Comparison of ENCODE assay signal across 8 mouse cellular contexts in the genomic region with DNA sequence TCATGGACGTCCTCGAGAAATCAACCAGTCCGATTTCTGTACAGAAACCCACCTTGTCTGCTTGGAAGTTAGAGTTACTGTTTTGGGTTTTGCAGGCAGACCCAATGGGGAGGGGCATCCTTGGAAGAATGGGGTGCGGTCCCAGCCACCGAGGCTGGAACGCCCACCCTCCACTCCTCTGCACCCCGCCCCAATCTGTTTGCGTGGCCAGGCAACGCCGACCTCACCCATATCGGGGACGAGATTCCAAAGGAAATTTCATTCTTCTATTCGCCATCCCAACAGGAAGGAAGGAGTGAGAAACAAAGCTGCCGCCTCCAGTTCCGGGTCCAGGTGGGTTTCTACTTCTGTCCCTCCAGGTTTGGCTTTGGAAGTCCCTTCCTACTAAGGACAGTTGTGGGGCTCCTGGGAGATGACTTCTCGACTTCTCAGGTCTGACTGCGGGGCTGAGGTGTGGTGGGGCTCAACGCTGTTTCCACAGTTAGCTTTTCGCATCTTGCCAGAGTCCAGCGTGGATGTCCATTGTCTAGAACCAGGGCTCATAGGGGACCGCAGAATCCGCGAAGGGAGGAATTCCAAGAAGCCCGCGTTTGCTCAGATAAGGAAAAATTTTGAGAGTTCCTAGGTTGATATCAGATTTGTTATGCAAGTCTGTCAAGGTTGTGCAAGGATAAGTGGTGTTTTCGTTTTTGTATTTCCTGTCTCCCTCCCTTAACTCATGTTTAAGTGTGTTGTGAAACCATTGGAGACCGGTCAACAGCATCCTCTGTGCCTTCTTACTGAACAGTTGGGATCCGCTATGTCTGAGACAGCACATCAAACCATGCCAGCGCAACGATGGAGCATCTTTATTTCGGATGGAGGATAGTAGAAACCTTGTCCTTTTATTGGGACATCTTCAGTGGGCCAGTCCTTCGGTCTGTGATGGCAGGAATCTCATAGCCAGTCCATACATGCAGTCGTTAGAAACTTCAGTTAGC. TPM values are rescaled to one million over a fixed set of nuclear protein-coding genes. Genes with fewer than 3 reads are reported as not detected.
A peak's percentile ranks its signal among the peaks of the same experiment; 100 is the strongest.
DNase-seq lines count a peak whose midpoint lies in the region; ATAC-seq and TF ChIP-seq lines count a peak whose summit lies in the region.

A gene (plus strand): TSS at position 157 of the 980 bp plus-strand sequence.
A gene (plus strand): TSS at position 230 of the 980 bp plus-strand sequence.

- peak; percentile 30 for DNase-seq in MEL (ENCODE audit: low read depth, low spot score)
- DNase-seq in adrenal gland, postnatal 25 days = peak; percentile 21
- DNase-seq in forebrain, embryonic 10.5 days (ENCODE audit: extremely low spot score, low spot score) = peak; percentile 64
- peak; percentile 72 for DNase-seq in heart, postnatal 0 days (ENCODE audit: low spot score)
- DNase-seq in layer of hippocampus, adult 8-10 months (ENCODE audit: low spot score in 2 of 2) = peak in 1 of 2 experiments; percentile 28
- DNase-seq in lung, postnatal 4 days = peak; percentile 79 to 85
- peak; percentile 77 for DNase-seq in skeletal muscle tissue, adult 2 months (ENCODE audit: low read depth, low spot score)

- no peak for TF ChIP-seq CTCF in MEL (IDR thresholded peaks at IDR 0.05 in 2 of 3, conservative IDR thresholded peaks at IDR 0.05 in 1 of 3; ENCODE audit: control insufficient read depth in 1 of 3, insufficient read depth in 1 of 3, low read depth in 2 of 3, low read length in 3 of 3, poor library complexity in 1 of 3, severe bottlenecking in 1 of 3)
- TF ChIP-seq CTCF in heart, postnatal 0 days (IDR thresholded peaks at IDR 0.05; ENCODE audit: low read depth) = no peak

- ATAC-seq in heart, postnatal 0 days (ENCODE audit: insufficient read depth, low read depth) = peak; percentile 31; the same call in 1 of the 2 replicates
- no peak for ATAC-seq in activated CD4-positive, CD25-positive, alpha-beta regulatory T cell, adult 4 months

- no peak for TF ChIP-seq RAD21 in MEL (IDR thresholded peaks at IDR 0.05; ENCODE audit: low read depth, low read length)

- H3K4me3 ChIP-seq in MEL (ENCODE audit: control insufficient read depth in 1 of 2, insufficient read depth in 1 of 2, low read depth in 2 of 2, low read length in 2 of 2) = peak within 1 kb of the TSS; percentile 71 to 74
- peak within 1 kb of the TSS; percentile 71 for H3K4me3 ChIP-seq in forebrain, embryonic 10.5 days
- peak within 1 kb of the TSS; percentile 80 for H3K4me3 ChIP-seq in heart, postnatal 0 days (ENCODE audit: low read depth, low read length)

- H3K36me3 ChIP-seq in MEL (ENCODE audit: control insufficient read depth in 1 of 2, insufficient read depth in 2 of 2, low read length in 2 of 2) = peaks cover 0 to 2% of the 10 kb centered on the region in 2 experiments; a peak in 2 of 4 replicates
- H3K36me3 ChIP-seq in forebrain, embryonic 10.5 days (replicated peaks) = no peaks in the 10 kb centered on the region
- no peaks in the 10 kb centered on the region for H3K36me3 ChIP-seq in heart, postnatal 0 days (replicated peaks; ENCODE audit: control insufficient read depth, insufficient read depth, low read length)

- H3K79me2 ChIP-seq in MEL (ENCODE audit: control insufficient read depth, insufficient read depth, low read length, poor library complexity) = no peaks in the 10 kb centered on the region

- H3K27me3 ChIP-seq in MEL (ENCODE audit: control insufficient read depth in 1 of 2, insufficient read depth in 2 of 2, low read length in 2 of 2) = no peaks in the 10 kb centered on the region
- H3K27me3 ChIP-seq in forebrain, embryonic 10.5 days (ENCODE audit: poor library complexity, severe bottlenecking) = peaks cover 10% of the 10 kb centered on the region; the same call in 1 of the 2 replicates
- no peaks in the 10 kb centered on the region for H3K27me3 ChIP-seq in heart, postnatal 0 days (ENCODE audit: control insufficient read depth, insufficient read depth, low read length)

- H3K27ac ChIP-seq in MEL (ENCODE audit: control insufficient read depth, low read depth, low read length) = 0 out of 2 replicates have a peak within 1 kb of the TSS, but pooled peaks have one; percentile 16
- peak within 1 kb of the TSS; percentile 84 for H3K27ac ChIP-seq in forebrain, embryonic 10.5 days
- H3K27ac ChIP-seq in heart, postnatal 0 days (ENCODE audit: low read depth) = peak within 1 kb of the TSS; percentile 87

- H3K4me1 ChIP-seq in MEL (ENCODE audit: control insufficient read depth in 1 of 2, insufficient read depth in 2 of 2, low read length in 2 of 2) = peaks cover 0 to 3% of the 10 kb centered on the region in 2 experiments; a peak in 1 of 4 replicates
- H3K4me1 ChIP-seq in forebrain, embryonic 10.5 days = peaks cover 4% of the 10 kb centered on the region; the same call in 1 of the 2 replicates
- no peaks in the 10 kb centered on the region for H3K4me1 ChIP-seq in heart, postnatal 0 days (ENCODE audit: control insufficient read depth, insufficient read depth)

- WGBS in forebrain, embryonic 10.5 days = 9% methylated on average over 33 of the region's 33 CpGs
- 8% methylated on average over 33 of the region's 33 CpGs for WGBS in heart, postnatal 0 days

- no peak for TF ChIP-seq POLR2A in MEL (IDR thresholded peaks at IDR 0.05; ENCODE audit: control insufficient read depth in 1 of 2, insufficient read depth in 1 of 2, low read depth in 1 of 2, low read length in 2 of 2, poor library complexity in 1 of 2)

- no peaks in the 10 kb centered on the region for H3K9me3 ChIP-seq in MEL (replicated peaks; ENCODE audit: insufficient read depth, low read length)
- H3K9me3 ChIP-seq in forebrain, embryonic 10.5 days = no peaks in the 10 kb centered on the region
- H3K9me3 ChIP-seq in heart, postnatal 0 days (replicated peaks; ENCODE audit: control insufficient read depth, low read length) = no peaks in the 10 kb centered on the region

- H3K9ac ChIP-seq in MEL (ENCODE audit: control insufficient read depth, low read depth, low read length, poor library complexity, severe bottlenecking) = peak within 1 kb of the TSS; percentile 42
- peak within 1 kb of the TSS; percentile 66 for H3K9ac ChIP-seq in heart, postnatal 0 days (replicated peaks; ENCODE audit: low read depth, low read length)

- H3K4me2 ChIP-seq in heart, postnatal 0 days (ENCODE audit: low read depth, low read length) = peak within 1 kb of the TSS; percentile 83

- TF ChIP-seq EP300 in MEL (IDR thresholded peaks at IDR 0.05; ENCODE audit: low read depth in 1 of 2, low read length in 2 of 2) = no peak
- TF ChIP-seq EP300 in heart, postnatal 0 days (IDR thresholded peaks at IDR 0.05; ENCODE audit: low read depth) = no peak

TF ChIP-seq in MEL, 35 proteins besides CTCF, POLR2A, EP300 and RAD21:
- TF ChIP-seq JUND (IDR thresholded peaks at IDR 0.05; ENCODE audit: low read depth, low read length) (no peak), ELF1 (IDR thresholded peaks at IDR 0.05; ENCODE audit: low read depth, low read length) (no peak), NELFE (IDR thresholded peaks at IDR 0.05; ENCODE audit: low read depth, low read length) (no peak), ETS1 (IDR thresholded peaks at IDR 0.05; ENCODE audit: low read depth, low read length) (no peak), MAFK (IDR thresholded peaks at IDR 0.05; ENCODE audit: borderline replicate concordance, low read depth, low read length) (no peak), POLR2AphosphoS5 (IDR thresholded peaks at IDR 0.05; ENCODE audit: borderline replicate concordance, low read depth, low read length) (no peak), MAZ (IDR thresholded peaks at IDR 0.05; ENCODE audit: low read depth, low read length) (no peak), SIN3A (IDR thresholded peaks at IDR 0.05; ENCODE audit: low read length) (no peak), SMC3 (IDR thresholded peaks at IDR 0.05; ENCODE audit: low read depth, low read length) (no peak), ZC3H11A (IDR thresholded peaks at IDR 0.05; ENCODE audit: low read depth, low read length) (no peak), POLR2AphosphoS2 (IDR thresholded peaks at IDR 0.05; ENCODE audit: low read length) (no peak), GATA1 (IDR thresholded peaks at IDR 0.05; ENCODE audit: low read depth, low read length) (no peak), KAT2A (conservative IDR thresholded peaks at IDR 0.05; ENCODE audit: low read depth, low read length) (no peak), MYC (IDR thresholded peaks at IDR 0.05; ENCODE audit: low read depth, low read length) (no peak), E2F4 (IDR thresholded peaks at IDR 0.05; ENCODE audit: borderline replicate concordance, low read depth, low read length) (no peak), BHLHE40 (IDR thresholded peaks at IDR 0.05; ENCODE audit: borderline replicate concordance, low read depth, low read length) (no peak), UBTF (IDR thresholded peaks at IDR 0.05; ENCODE audit: borderline replicate concordance, insufficient read depth, low read depth, low read length) (no peak), ZKSCAN1 (IDR thresholded peaks at IDR 0.05; ENCODE audit: low read depth, low read length) (no peak), GABPA (IDR thresholded peaks at IDR 0.05; ENCODE audit: low read depth, low read length) (no peak)

RNA-seq across cellular contexts. Expression of the first gene that starts in this region (rescaled TPM):
- total RNA-seq in MEL (2012; rRNA removed) = not detected in 2 replicates
- polyA plus RNA-seq in MEL (2012; ENCODE audit: insufficient read depth in 1 of 2, insufficient read length in 2 of 2, low read depth in 1 of 2, low replicate concordance in 2 of 2, missing spikeins in 1 of 2) = under 1 TPM in 1 of 2 experiments, not detected in 1; 0.18 TPM
- total RNA-seq in adrenal gland, postnatal 25 days (2021) = 28.7 TPM in 2 replicates
- polyA plus RNA-seq in forebrain, embryonic 10.5 days (2016; fragmentation: Nextera tagmentation; extraction: Ambion mirVana) = 6.6 and 6.8 TPM in 2 replicates
- total RNA-seq in heart, postnatal 0 days (2014; rRNA removed; ENCODE audit: low replicate concordance) = 53.3 and 58.1 TPM in 2 replicates
- polyA plus RNA-seq in heart, postnatal 0 days (2015; fragmentation: Nextera tagmentation; extraction: Ambion mirVana) = 29.1 and 32.5 TPM in 2 replicates
- 10 to 100 TPM; 14.0 to 46.9 (median 27.4) TPM for total RNA-seq in layer of hippocampus, adult 8-10 months (2022)
- polyA plus RNA-seq in activated CD4-positive, CD25-positive, alpha-beta regulatory T cell, adult 4 months (2017; shearing (Covaris generic)) = 10 to 100 TPM; 11.7 to 15.5 TPM

RNA-seq across cellular contexts. Expression of the second gene that starts in this region (rescaled TPM):
- not detected in 2 replicates for total RNA-seq in MEL (2012; rRNA removed)
- polyA plus RNA-seq in MEL (2012; ENCODE audit: insufficient read depth in 1 of 2, insufficient read length in 2 of 2, low read depth in 1 of 2, low replicate concordance in 2 of 2, missing spikeins in 1 of 2) = not detected
- total RNA-seq in adrenal gland, postnatal 25 days (2021) = 3.3 and 4.4 TPM in 2 replicates
- polyA plus RNA-seq in forebrain, embryonic 10.5 days (2016; fragmentation: Nextera tagmentation; extraction: Ambion mirVana) = 1.7 and 1.9 TPM in 2 replicates
- 9.3 TPM in 1 of 2 replicates, not detected in the other for total RNA-seq in heart, postnatal 0 days (2014; rRNA removed; ENCODE audit: low replicate concordance)
- polyA plus RNA-seq in heart, postnatal 0 days (2015; fragmentation: Nextera tagmentation; extraction: Ambion mirVana) = 2.6 and 2.9 TPM in 2 replicates
- 10 to 100 TPM in 2 of 4 experiments, 1 to 10 TPM in 2; 3.9 to 15.2 (median 8.4) TPM for total RNA-seq in layer of hippocampus, adult 8-10 months (2022)
- 1 to 10 TPM; 3.7 to 6.6 TPM for polyA plus RNA-seq in activated CD4-positive, CD25-positive, alpha-beta regulatory T cell, adult 4 months (2017; shearing (Covaris generic))

Comparison
In these comparisons a context has a peak if more than half of its experiments do, and no peak if none do; other contexts are left out.
1. RNA of the first gene that starts in this region (total RNA-seq): 53.3 to 58.1 TPM in heart, postnatal 0 days, 14.0 to 46.9 TPM in layer of hippocampus, adult 8-10 months and 28.7 TPM in adrenal gland, postnatal 25 days; not detected in MEL; every median in the first group is over 10 times any median in the second.
2. Peak in DNase-seq, H3K4me3 ChIP-seq, H3K27ac ChIP-seq and H3K9ac ChIP-seq in MEL; RNA of the genes that start here not detected or under 1 TPM.
3. H3K27ac ChIP-seq: peak in every context shown above with its lines; median percentile 87 in heart, postnatal 0 days; 84 in forebrain, embryonic 10.5 days; 16 in MEL.
4. Peak in every context shown above with its lines, with median percentiles within 50 percentile points of each other: H3K4me3 ChIP-seq.